In the genomic region with DNA sequence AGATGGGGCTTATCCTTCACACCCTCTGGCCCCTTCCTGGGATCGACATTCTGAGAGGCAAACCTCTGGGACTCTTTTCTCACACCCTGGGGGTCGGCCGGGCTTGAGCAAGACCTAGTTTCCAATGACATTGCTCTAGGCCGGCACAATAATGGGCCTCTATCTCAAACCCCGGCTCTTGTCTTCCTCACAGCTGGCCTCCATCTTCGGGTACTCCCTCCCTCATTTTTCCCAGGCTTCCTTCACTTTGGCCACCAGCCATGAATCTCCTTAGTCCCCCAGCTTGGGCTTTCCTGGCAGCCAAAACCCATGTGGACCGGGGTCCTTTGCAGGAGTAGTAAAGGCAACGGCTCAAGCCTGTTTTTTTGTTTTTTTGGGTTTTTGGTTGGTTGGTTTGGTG, we compare ENCODE assay signal across 15 mouse cellular contexts. TPM values are rescaled to one million over a fixed set of nuclear protein-coding genes. Genes with fewer than 3 reads are reported as not detected.
DNase-seq lines count a peak whose midpoint lies in the region; ATAC-seq lines count a peak whose summit lies in the region.
"Had no signal": no experiment of that assay in that cellular context is flagged by ENCODE, and none has a peak within 500 bp of the region (broad histone marks: within the 10 kb centered on the region; RNA-seq: fewer than 3 reads in every experiment).

No protein-coding gene starts in this region.

- H3K27ac ChIP-seq in hindbrain, embryonic 15.5 days (replicated peaks), result peak overlapping the region; percentile 10; the same call in 1 of the 2 replicates
- H3K27ac ChIP-seq in hindbrain, embryonic 14.5 days, result no peak overlapping the region
- H3K27ac ChIP-seq in liver, embryonic 15.5 days (replicated peaks), result 0 out of 2 replicates have a peak overlapping the region, but pooled peaks have one; percentile 2
- H3K27ac ChIP-seq in liver, embryonic 11.5 days (ENCODE audit: low read depth, low read length), result no peak overlapping the region
- peak overlapping the region; percentile 2 for H3K27ac ChIP-seq in intestine, embryonic 16.5 days (ENCODE audit: low read length)
- peak overlapping the region; percentile 61; the same call in 1 of the 2 replicates for H3K27ac ChIP-seq in stomach, embryonic 14.5 days (ENCODE audit: low read length)
- H3K27ac ChIP-seq: layer of hippocampus, adult 2 months; limb, embryonic 10.5 days; midbrain, embryonic 12.5 days had no signal

- WGBS in hindbrain, embryonic 15.5 days, result 35% methylated on average over 8 of the region's 8 CpGs
- 44% methylated on average over 8 of the region's 8 CpGs for WGBS in hindbrain, embryonic 14.5 days
- 57% methylated on average over 8 of the region's 8 CpGs for WGBS in liver, embryonic 15.5 days (ENCODE audit: insufficient replicate concordance)
- 51% methylated on average over 8 of the region's 8 CpGs for WGBS in liver, embryonic 11.5 days
- 45% methylated on average over 8 of the region's 8 CpGs for WGBS in intestine, embryonic 16.5 days
- WGBS in stomach, embryonic 14.5 days, result 23% methylated on average over 8 of the region's 8 CpGs

- no peaks in the 10 kb centered on the region for H3K27me3 ChIP-seq in hindbrain, embryonic 15.5 days
- H3K27me3 ChIP-seq in hindbrain, embryonic 14.5 days (ENCODE audit: control insufficient read depth, insufficient read depth, low read length), result peaks cover 3% of the 10 kb centered on the region; the same call in 1 of the 2 replicates
- H3K27me3 ChIP-seq in liver, embryonic 15.5 days, result peaks cover 19% of the 10 kb centered on the region
- H3K27me3 ChIP-seq in liver, embryonic 11.5 days (replicated peaks; ENCODE audit: control insufficient read depth, insufficient read depth, low read length), result no peaks in the 10 kb centered on the region; the same call in 1 of the 2 replicates
- H3K27me3 ChIP-seq in intestine, embryonic 16.5 days (replicated peaks; ENCODE audit: control insufficient read depth, insufficient read depth, low read length), result no peaks in the 10 kb centered on the region
- H3K27me3 ChIP-seq in stomach, embryonic 14.5 days (ENCODE audit: control insufficient read depth, insufficient read depth, low read length), result no peaks in the 10 kb centered on the region

- H3K4me2 ChIP-seq in hindbrain, embryonic 15.5 days, result no peak overlapping the region
- no peak overlapping the region for H3K4me2 ChIP-seq in hindbrain, embryonic 14.5 days (replicated peaks)
- H3K4me2 ChIP-seq in liver, embryonic 15.5 days, result no peak overlapping the region
- no peak overlapping the region for H3K4me2 ChIP-seq in liver, embryonic 11.5 days
- no peak overlapping the region for H3K4me2 ChIP-seq in intestine, embryonic 16.5 days (ENCODE audit: low read depth, low read length)
- no peak overlapping the region for H3K4me2 ChIP-seq in stomach, embryonic 14.5 days (replicated peaks; ENCODE audit: low read depth, low read length)
- H3K4me2 ChIP-seq: midbrain, embryonic 12.5 days had no signal

- ATAC-seq in hindbrain, embryonic 15.5 days (ENCODE audit: low FRiP score, low read depth), result no peak
- ATAC-seq in hindbrain, embryonic 14.5 days (ENCODE audit: low FRiP score), result no peak
- ATAC-seq in liver, embryonic 15.5 days (ENCODE audit: insufficient read depth), result no peak
- ATAC-seq in liver, embryonic 11.5 days (replicated peaks; ENCODE audit: low FRiP score), result no peak
- ATAC-seq in intestine, embryonic 16.5 days, result no peak
- ATAC-seq in stomach, embryonic 14.5 days (ENCODE audit: insufficient number of reproducible peaks, insufficient read depth, low FRiP score, low read depth), result peak; percentile 33; the same call in 1 of the 2 replicates

- H3K36me3 ChIP-seq in hindbrain, embryonic 15.5 days, result no peaks in the 10 kb centered on the region
- H3K36me3 ChIP-seq in hindbrain, embryonic 14.5 days (replicated peaks; ENCODE audit: control insufficient read depth, insufficient read depth), result no peaks in the 10 kb centered on the region
- H3K36me3 ChIP-seq in liver, embryonic 15.5 days (replicated peaks), result peaks cover 4% of the 10 kb centered on the region; the same call in 1 of the 2 replicates
- peaks cover 10% of the 10 kb centered on the region; the same call in 1 of the 2 replicates for H3K36me3 ChIP-seq in liver, embryonic 11.5 days (ENCODE audit: control insufficient read depth, insufficient read depth, low read length)
- H3K36me3 ChIP-seq in intestine, embryonic 16.5 days (ENCODE audit: control insufficient read depth, insufficient read depth, low read length), result peaks cover 14% of the 10 kb centered on the region
- peaks cover 17% of the 10 kb centered on the region for H3K36me3 ChIP-seq in stomach, embryonic 14.5 days (ENCODE audit: control insufficient read depth, insufficient read depth, low read length)

- H3K4me3 ChIP-seq in hindbrain, embryonic 15.5 days, result no peak overlapping the region
- H3K4me3 ChIP-seq in hindbrain, embryonic 14.5 days (replicated peaks; ENCODE audit: low read length), result no peak overlapping the region
- H3K4me3 ChIP-seq in liver, embryonic 15.5 days (replicated peaks), result no peak overlapping the region
- H3K4me3 ChIP-seq in liver, embryonic 11.5 days (ENCODE audit: low read depth, low read length), result no peak overlapping the region
- no peak overlapping the region for H3K4me3 ChIP-seq in intestine, embryonic 16.5 days (ENCODE audit: low read length)
- no peak overlapping the region for H3K4me3 ChIP-seq in stomach, embryonic 14.5 days (ENCODE audit: low read depth, low read length)
- H3K4me3 ChIP-seq: erythroblast, embryonic 14.5 days; layer of hippocampus, adult 2 months; limb, embryonic 10.5 days; midbrain, embryonic 12.5 days had no signal

- H3K9ac ChIP-seq in hindbrain, embryonic 15.5 days, result no peak overlapping the region
- H3K9ac ChIP-seq in hindbrain, embryonic 14.5 days, result no peak overlapping the region
- H3K9ac ChIP-seq in liver, embryonic 15.5 days, result no peak overlapping the region
- no peak overlapping the region for H3K9ac ChIP-seq in liver, embryonic 11.5 days (ENCODE audit: low read depth, low read length)
- no peak overlapping the region for H3K9ac ChIP-seq in intestine, embryonic 16.5 days (ENCODE audit: low read depth, low read length)
- H3K9ac ChIP-seq in stomach, embryonic 14.5 days (replicated peaks; ENCODE audit: low read depth, low read length), result no peak overlapping the region
- H3K9ac ChIP-seq: midbrain, embryonic 12.5 days had no signal

- H3K4me1 ChIP-seq in hindbrain, embryonic 15.5 days (replicated peaks), result peaks cover 5% of the 10 kb centered on the region
- H3K4me1 ChIP-seq in hindbrain, embryonic 14.5 days (replicated peaks; ENCODE audit: control insufficient read depth, insufficient read depth, low read length), result no peaks in the 10 kb centered on the region
- peaks cover 60% of the 10 kb centered on the region for H3K4me1 ChIP-seq in liver, embryonic 15.5 days (replicated peaks)
- H3K4me1 ChIP-seq in liver, embryonic 11.5 days (replicated peaks; ENCODE audit: control insufficient read depth, insufficient read depth, low read length), result peaks cover 41% of the 10 kb centered on the region
- H3K4me1 ChIP-seq in intestine, embryonic 16.5 days (ENCODE audit: control insufficient read depth, insufficient read depth, low read length), result peaks cover 65% of the 10 kb centered on the region
- H3K4me1 ChIP-seq in stomach, embryonic 14.5 days (ENCODE audit: control insufficient read depth, insufficient read depth, low read length), result peaks cover 28% of the 10 kb centered on the region

- H3K9me3 ChIP-seq in hindbrain, embryonic 15.5 days, result no peaks in the 10 kb centered on the region
- no peaks in the 10 kb centered on the region for H3K9me3 ChIP-seq in hindbrain, embryonic 14.5 days (ENCODE audit: control insufficient read depth, low read length)
- no peaks in the 10 kb centered on the region for H3K9me3 ChIP-seq in liver, embryonic 15.5 days (replicated peaks)
- H3K9me3 ChIP-seq in liver, embryonic 11.5 days (ENCODE audit: control insufficient read depth, low read length), result no peaks in the 10 kb centered on the region
- H3K9me3 ChIP-seq in intestine, embryonic 16.5 days (ENCODE audit: control insufficient read depth, low read length), result no peaks in the 10 kb centered on the region
- no peaks in the 10 kb centered on the region for H3K9me3 ChIP-seq in stomach, embryonic 14.5 days (ENCODE audit: control insufficient read depth, low read depth, low read length)
- H3K9me3 ChIP-seq: limb, embryonic 10.5 days; midbrain, embryonic 12.5 days had no signal

- no peak for DNase-seq in hindbrain, embryonic 14.5 days (ENCODE audit: low spot score)
- no peak for DNase-seq in liver, embryonic 11.5 days (ENCODE audit: low spot score)
- DNase-seq in layer of hippocampus, adult 11-12 months (ENCODE audit: low spot score), result no peak
- no peak for DNase-seq in right cerebral cortex, adult 18-20 months
- DNase-seq: cerebellum, postnatal 25 days; gastrocnemius, postnatal 14 days; thymus, adult 2 months had no signal

RNA-seq across cellular contexts. Expression of a gene that starts 6.4 kb away (rescaled TPM):
- polyA plus RNA-seq in hindbrain, embryonic 15.5 days (2015; fragmentation: Nextera tagmentation; extraction: Ambion mirVana), result 0.69 and 0.87 TPM in 2 replicates
- 0.58 and 0.70 TPM in 2 replicates for polyA plus RNA-seq in hindbrain, embryonic 14.5 days (2014; fragmentation: Nextera tagmentation; extraction: Ambion mirVana)
- polyA plus RNA-seq in liver, embryonic 15.5 days (2015; fragmentation: Nextera tagmentation; extraction: Ambion mirVana), result 0.53 and 0.70 TPM in 2 replicates
- polyA plus RNA-seq in liver, embryonic 11.5 days (2014; fragmentation: Nextera tagmentation; extraction: Ambion mirVana), result 2.3 and 3.1 TPM in 2 replicates
- 1.4 and 1.8 TPM in 2 replicates for polyA plus RNA-seq in intestine, embryonic 16.5 days (2015; fragmentation: Nextera tagmentation; extraction: Ambion mirVana)
- polyA plus RNA-seq in stomach, embryonic 14.5 days (2014; fragmentation: Nextera tagmentation; extraction: Ambion mirVana), result 3.5 and 6.3 TPM in 2 replicates

RNA-seq across cellular contexts. Expression of a gene that starts 7.2 kb away (rescaled TPM):
- polyA plus RNA-seq in hindbrain, embryonic 15.5 days (2015; fragmentation: Nextera tagmentation; extraction: Ambion mirVana), result 11.8 and 13.8 TPM in 2 replicates
- 11.4 and 12.1 TPM in 2 replicates for polyA plus RNA-seq in hindbrain, embryonic 14.5 days (2014; fragmentation: Nextera tagmentation; extraction: Ambion mirVana)
- 0.13 TPM in 2 replicates for polyA plus RNA-seq in liver, embryonic 15.5 days (2015; fragmentation: Nextera tagmentation; extraction: Ambion mirVana)
- 1.5 and 1.6 TPM in 2 replicates for polyA plus RNA-seq in liver, embryonic 11.5 days (2014; fragmentation: Nextera tagmentation; extraction: Ambion mirVana)
- polyA plus RNA-seq in intestine, embryonic 16.5 days (2015; fragmentation: Nextera tagmentation; extraction: Ambion mirVana), result 0.93 and 1.1 TPM in 2 replicates
- 3.2 and 3.7 TPM in 2 replicates for polyA plus RNA-seq in stomach, embryonic 14.5 days (2014; fragmentation: Nextera tagmentation; extraction: Ambion mirVana)
- polyA plus RNA-seq: erythroblast, embryonic 14.5 days had no signal

RNA-seq across cellular contexts. Expression of a gene that starts 15.2 kb away (rescaled TPM):
- polyA plus RNA-seq in hindbrain, embryonic 15.5 days (2015; fragmentation: Nextera tagmentation; extraction: Ambion mirVana), result 132 and 143 TPM in 2 replicates
- 141 and 147 TPM in 2 replicates for polyA plus RNA-seq in hindbrain, embryonic 14.5 days (2014; fragmentation: Nextera tagmentation; extraction: Ambion mirVana)
- polyA plus RNA-seq in liver, embryonic 15.5 days (2015; fragmentation: Nextera tagmentation; extraction: Ambion mirVana), result 91.2 and 91.8 TPM in 2 replicates
- 138 and 142 TPM in 2 replicates for polyA plus RNA-seq in liver, embryonic 11.5 days (2014; fragmentation: Nextera tagmentation; extraction: Ambion mirVana)
- 141 and 142 TPM in 2 replicates for polyA plus RNA-seq in intestine, embryonic 16.5 days (2015; fragmentation: Nextera tagmentation; extraction: Ambion mirVana)
- polyA plus RNA-seq in stomach, embryonic 14.5 days (2014; fragmentation: Nextera tagmentation; extraction: Ambion mirVana), result 122 and 128 TPM in 2 replicates

RNA-seq across cellular contexts. Expression of a gene that starts 15.3 kb away (rescaled TPM):
- 0.80 and 0.85 TPM in 2 replicates for polyA plus RNA-seq in hindbrain, embryonic 15.5 days (2015; fragmentation: Nextera tagmentation; extraction: Ambion mirVana)
- 0.46 and 0.92 TPM in 2 replicates for polyA plus RNA-seq in hindbrain, embryonic 14.5 days (2014; fragmentation: Nextera tagmentation; extraction: Ambion mirVana)
- polyA plus RNA-seq in liver, embryonic 15.5 days (2015; fragmentation: Nextera tagmentation; extraction: Ambion mirVana), result 10.4 and 11.8 TPM in 2 replicates
- polyA plus RNA-seq in liver, embryonic 11.5 days (2014; fragmentation: Nextera tagmentation; extraction: Ambion mirVana), result 5.7 and 6.2 TPM in 2 replicates
- polyA plus RNA-seq in intestine, embryonic 16.5 days (2015; fragmentation: Nextera tagmentation; extraction: Ambion mirVana), result 1.5 and 1.8 TPM in 2 replicates
- 2.6 and 3.6 TPM in 2 replicates for polyA plus RNA-seq in stomach, embryonic 14.5 days (2014; fragmentation: Nextera tagmentation; extraction: Ambion mirVana)

RNA-seq across cellular contexts. Expression of a gene that starts 31.7 kb away (rescaled TPM):
- polyA plus RNA-seq in hindbrain, embryonic 15.5 days (2015; fragmentation: Nextera tagmentation; extraction: Ambion mirVana), result 2.2 and 2.8 TPM in 2 replicates
- polyA plus RNA-seq in hindbrain, embryonic 14.5 days (2014; fragmentation: Nextera tagmentation; extraction: Ambion mirVana), result 1.8 and 2.6 TPM in 2 replicates
- polyA plus RNA-seq in liver, embryonic 15.5 days (2015; fragmentation: Nextera tagmentation; extraction: Ambion mirVana), result not detected in 2 replicates
- polyA plus RNA-seq in liver, embryonic 11.5 days (2014; fragmentation: Nextera tagmentation; extraction: Ambion mirVana), result 0.30 TPM in 1 of 2 replicates, not detected in the other
- 0.06 and 0.15 TPM in 2 replicates for polyA plus RNA-seq in intestine, embryonic 16.5 days (2015; fragmentation: Nextera tagmentation; extraction: Ambion mirVana)
- 0.14 and 0.64 TPM in 2 replicates for polyA plus RNA-seq in stomach, embryonic 14.5 days (2014; fragmentation: Nextera tagmentation; extraction: Ambion mirVana)
- polyA plus RNA-seq: erythroblast, embryonic 14.5 days had no signal

Comparison
In these comparisons a context has a peak if more than half of its experiments do, and no peak if none do; other contexts are left out.
1. H3K27ac ChIP-seq: peak in hindbrain, embryonic 15.5 days (single experiment), liver, embryonic 15.5 days (single experiment), intestine, embryonic 16.5 days (single experiment) and stomach, embryonic 14.5 days (single experiment); none in hindbrain, embryonic 14.5 days (single experiment) and liver, embryonic 11.5 days (single experiment).